Mouse (Mus musculus) induced T-regulatory cell, adult 2 months (primary cell): ENCODE measurements at regions not wholly inside any gene's neighbourhood (a gene's known extent, or its start where the extent isn't known, plus 50 kb on each side); places are given as distances from the start of the nearest gene placed in this dataset.
A peak's percentile ranks its signal among the peaks of the same experiment; 100 is the strongest.

Experiments used
- DNase-seq: peaks from one replicate; pipeline ENCODE4 v3.0.0-alpha.2; 2012; ENCODE audit warnings: low read depth

GRCm38 (mm10) chr8:90762390-90762789 is 54.8 kb downstream of the Gm19935 start:
- no peak for DNase-seq

DNA sequence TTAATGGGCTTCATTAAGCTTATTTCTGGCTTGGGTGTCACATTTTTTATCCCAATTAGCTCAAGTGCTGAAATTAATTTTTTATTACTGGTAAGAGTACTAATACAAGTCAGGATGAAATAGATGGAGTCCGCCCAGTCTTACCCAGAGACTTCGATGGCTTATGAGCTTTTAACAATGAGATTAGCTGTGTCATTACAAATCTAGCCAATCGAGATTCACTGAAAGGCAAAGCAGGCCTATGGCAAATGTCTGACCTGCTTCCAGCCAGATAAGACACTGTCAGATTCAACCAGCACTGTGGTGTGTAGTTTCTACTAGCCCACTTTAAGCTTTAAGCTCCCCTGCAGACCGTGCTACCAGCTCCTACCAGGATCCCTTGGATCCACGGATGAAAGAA is 55.2 kb downstream of the Gm19935 start:
- DNase-seq, result no peak

GRCm38 (mm10) chr8:90761446-90761845 is 55.7 kb downstream of the Gm19935 start:
- DNase-seq, result no peak

GRCm38 (mm10) chr8:90759531-90759930 is 57.7 kb downstream of the Gm19935 start:
- no peak for DNase-seq

DNA sequence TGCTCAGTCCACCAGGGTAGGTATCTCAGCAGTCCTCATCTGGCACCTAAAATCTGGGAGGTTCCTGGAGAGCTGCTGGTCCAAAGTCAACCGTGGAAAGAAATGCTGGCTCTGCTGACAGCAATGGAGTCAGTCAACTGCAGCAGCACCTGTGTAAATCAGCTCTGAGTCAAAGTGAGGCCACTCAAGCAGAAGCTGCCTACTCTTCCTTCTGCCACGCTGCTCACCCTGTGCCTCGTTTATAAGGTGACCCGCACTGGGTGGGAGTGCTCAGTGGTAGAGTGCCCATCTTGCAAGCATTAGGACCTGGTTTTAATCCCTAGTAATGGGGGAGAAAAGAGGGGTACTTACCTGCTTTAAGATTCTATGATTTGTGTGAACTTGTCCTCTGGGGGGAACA is 62.2 kb downstream of the Gm19935 start:
- no peak for DNase-seq

GRCm38 (mm10) chr8:90743546-90743945 is 73.6 kb downstream of the Gm19935 start:
- DNase-seq, result no peak

- DNase-seq, result no peak
Measured at GRCm38 (mm10) chr8:90740963-90741733, 76.0 kb downstream of the Gm19935 start.

DNA sequence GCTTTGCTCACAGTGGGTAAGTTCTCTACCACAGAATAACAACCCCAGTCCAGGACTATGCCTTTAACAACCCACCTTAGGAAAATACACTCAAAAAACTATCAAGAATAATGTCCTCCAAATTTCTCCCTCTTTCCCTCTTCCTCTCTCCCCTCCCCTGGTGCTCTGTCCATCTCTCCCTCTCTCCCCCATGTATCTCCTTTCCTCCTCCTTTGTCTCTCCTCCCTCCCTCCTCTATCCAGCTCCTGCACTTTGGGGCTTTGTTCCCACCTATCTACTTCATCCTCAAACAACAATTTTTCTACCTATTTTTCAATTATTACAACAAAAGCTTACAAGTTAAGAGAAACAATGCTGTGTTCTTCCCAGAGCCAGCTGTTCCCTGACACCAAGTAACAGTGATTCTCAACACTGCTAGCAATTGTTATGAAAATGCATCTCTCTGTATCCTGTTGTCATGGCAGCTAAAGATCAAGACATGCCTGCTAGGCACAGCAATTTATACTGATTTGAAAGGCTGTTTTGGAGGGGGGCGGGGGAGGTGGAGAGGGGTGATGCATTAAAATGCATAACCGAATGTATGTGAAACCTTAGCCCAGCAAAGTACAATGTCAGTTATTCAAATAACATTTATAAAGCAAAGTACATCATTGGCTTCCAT is 76.8 kb downstream of the Gm19935 start:
- DNase-seq, result no peak

DNA sequence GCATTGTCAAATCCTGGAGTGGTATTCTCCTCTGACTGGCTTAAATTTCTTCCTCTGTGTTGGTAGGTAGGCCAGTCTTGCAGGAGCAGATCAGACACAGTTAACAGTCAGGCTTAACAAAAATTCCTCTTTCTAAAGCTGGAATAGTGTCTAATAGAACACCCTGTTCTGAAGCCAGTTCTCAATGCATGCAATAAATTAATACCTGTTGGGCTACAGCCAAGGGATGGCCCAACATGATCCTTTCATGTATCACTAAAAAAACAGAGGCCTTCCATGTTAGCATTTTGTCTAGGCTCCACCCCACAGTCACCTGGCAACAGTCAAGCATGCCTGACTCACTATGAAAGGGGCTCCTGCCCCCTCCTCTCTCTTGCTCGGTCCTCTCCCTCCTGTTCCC is 89.2 kb downstream of the Gm19935 start:
- no peak for DNase-seq

DNA sequence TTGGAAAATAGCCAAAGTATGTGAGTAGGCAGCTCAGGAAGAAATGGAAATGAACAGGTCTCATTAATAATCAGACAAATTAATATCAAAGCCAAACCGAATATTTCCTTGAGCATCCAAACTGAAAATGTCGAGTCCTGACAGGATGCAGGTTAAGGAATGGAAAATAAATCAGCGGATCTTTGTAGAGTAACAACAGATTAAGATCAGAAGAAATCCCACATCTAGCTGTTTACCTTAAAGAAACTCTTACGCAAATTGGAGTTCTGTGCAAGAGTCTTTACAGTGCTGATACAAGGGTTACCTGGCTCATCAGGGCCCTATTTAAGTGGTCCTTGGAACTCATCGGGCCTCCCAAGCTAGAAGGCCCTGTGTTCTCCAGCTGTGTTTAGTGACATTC is 92.0 kb downstream of the Gm19935 start:
- DNase-seq, result no peak

DNA sequence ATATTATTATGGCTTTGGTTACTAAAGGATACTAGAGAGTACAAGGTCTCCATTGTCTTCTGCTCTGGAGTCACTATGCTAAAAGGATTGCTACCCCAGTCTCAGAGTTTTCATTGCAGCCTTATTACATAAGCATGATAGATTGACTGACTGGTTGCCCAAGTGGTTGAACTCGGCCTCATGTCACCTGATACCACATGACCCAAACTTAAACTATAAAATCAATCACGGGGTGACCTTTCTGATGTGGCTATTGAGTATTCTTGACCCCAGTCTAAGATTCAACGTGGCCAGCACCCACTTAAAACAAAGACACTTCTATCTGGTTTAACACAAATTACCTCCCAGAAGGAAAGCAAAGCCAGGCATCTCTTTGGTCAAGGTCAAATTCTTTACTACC is 100.8 kb downstream of the Gm19935 start:
- DNase-seq, result no peak

DNA sequence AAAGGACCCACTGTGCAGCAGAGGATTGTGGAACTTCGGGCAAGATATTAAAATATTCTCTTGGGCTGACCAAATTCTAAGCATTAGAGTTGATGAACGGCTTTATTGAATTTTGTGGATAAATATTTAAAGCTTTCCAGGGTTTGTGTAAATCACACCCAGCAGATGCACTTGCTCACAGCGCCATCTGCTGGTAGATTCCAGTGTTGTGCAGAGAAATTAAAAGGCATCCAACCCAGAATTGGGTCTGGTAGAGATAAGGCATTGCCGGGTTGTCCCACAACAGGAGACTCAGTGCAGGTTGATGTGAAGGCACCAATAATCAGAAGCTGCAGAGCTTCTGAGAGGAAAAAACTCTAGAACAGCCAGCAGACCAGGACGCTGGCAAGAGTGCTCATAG is 108.7 kb downstream of the Gm19935 start:
- peak; percentile 37 for DNase-seq

GRCm38 (mm10) chr8:90692516-90692915 is 124.7 kb downstream of the Gm19935 start:
- DNase-seq, result no peak

DNA sequence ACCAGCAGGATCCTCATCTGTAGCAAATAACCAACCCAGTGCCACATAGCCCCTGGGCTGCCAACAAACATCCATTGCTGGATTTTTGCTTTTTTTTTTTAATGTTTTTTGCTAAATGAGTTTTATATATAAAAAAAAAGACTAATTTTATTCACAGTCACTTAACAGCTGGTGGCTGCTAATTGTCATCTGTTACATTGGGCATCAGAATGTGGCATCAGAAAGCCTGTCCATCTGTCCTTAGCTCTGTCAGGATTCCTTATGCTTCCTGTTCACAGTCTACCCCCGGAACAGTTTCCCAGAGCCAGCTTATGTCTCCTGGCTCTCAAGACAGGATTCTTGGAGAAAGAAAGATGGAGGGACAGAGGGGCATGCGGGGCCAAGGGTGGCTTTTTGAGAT is 132.1 kb downstream of the Gm19935 start:
- DNase-seq, result no peak

- DNase-seq, result no peak
Measured at GRCm38 (mm10) chr8:90670471-90671057, 146.6 kb downstream of the Gm19935 start.

DNA sequence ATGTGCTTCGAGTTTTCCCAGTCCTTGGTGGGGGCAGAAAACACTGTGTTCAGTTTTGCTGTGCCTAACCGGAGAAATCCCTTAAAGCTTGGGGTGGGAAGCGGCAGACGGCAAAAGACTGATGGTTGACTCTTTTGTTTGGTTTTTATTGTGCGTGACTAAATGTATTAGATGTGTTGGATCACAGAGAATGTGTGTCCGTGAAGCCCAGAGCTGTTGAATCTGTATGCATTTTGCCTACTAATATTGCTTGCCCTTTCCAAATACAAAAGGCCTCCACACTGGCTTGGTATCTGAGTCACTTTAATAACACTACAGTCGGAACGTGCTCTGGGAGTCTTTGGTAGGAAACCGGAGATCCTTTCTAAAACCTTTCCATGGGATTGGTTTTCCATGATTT is 147.8 kb downstream of the Gm19935 start:
- no peak for DNase-seq

DNA sequence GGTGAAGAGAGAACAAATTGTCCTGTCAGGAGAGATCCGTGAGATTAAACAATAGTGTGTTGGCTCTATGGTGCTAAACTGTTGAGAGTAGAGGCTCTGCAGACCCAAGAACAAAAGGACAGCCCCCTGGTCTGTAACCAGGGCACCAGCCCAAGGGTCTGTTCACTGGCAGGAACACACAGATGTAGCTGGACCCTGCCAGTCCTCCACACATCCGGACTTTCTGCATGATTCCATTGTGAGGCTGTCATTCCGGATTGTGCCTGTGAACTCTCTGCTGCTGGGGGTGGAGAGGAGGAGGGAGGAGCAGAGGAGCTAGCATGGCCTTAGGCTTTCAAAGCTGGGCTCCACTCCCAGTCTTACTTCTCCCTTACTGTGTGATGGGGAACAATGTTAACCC is 158.1 kb downstream of the Gm19935 start:
- DNase-seq, result no peak

- DNase-seq, result no peak
Measured at GRCm38 (mm10) chr8:90657641-90658051, 159.5 kb downstream of the Gm19935 start.

GRCm38 (mm10) chr8:90657116-90657515 is 160.1 kb downstream of the Gm19935 start:
- no peak for DNase-seq

- no peak for DNase-seq
Measured at GRCm38 (mm10) chr8:90656436-90657090, 160.6 kb downstream of the Gm19935 start.

DNA sequence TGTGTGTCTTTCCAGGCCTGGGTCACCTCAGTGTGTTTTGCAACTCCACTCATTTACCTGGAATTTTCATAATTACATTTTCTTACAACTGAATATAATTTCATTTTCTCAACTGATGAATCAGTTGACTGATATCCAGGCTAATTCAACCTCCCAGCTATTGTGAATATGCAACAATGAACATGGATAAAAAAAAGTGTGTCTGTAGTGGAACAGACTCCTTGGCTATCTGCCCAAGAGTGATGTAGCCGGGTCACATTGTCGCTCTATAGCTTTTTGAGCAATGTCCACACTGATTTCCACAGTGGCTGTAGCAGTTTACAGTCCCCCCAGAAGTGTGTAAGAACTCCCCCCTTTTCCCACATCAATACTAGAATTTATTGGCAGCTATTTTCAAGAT is 162.4 kb downstream of the Gm19935 start:
- no peak for DNase-seq

DNA sequence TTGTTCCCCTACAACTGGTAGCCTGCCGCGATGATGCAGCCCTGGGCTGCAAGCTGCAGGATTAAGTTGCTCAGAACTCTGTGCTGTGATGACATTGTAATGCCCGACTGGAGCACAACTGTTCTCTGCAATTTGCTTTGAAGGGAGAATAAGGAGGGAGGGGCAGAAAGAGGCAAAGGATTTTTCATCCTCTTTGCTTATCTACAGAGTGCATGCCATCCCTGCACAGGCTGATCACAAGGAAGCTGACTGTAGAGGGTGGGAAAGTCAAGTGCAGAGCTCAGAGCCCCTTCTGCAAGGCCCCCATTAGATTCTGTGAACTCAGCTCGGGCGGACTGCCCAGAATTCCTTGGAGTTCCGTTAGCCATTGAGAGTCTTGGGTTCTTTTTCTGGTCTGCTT is 174.8 kb downstream of the Gm19935 start:
- no peak for DNase-seq

GRCm38 (mm10) chr8:90636770-90637169 is 180.4 kb downstream of the Gm19935 start:
- DNase-seq, result no peak
